Mouse (Mus musculus) heart, postnatal 10 days (tissue): ENCODE measurements at regions not wholly inside any gene's neighbourhood (a gene's known extent, or its start where the extent isn't known, plus 50 kb on each side); places are given as distances from the start of the nearest gene placed in this dataset.
A peak's percentile ranks its signal among the peaks of the same experiment; 100 is the strongest.

Experiments used
- DNase-seq, 2 experiments: peaks; one replicate each; pipeline ENCODE4 v3.0.0; 2021
- intact Hi-C: fragments of 180-260 bp; cut with DNase I; formaldehyde crosslinking; loops from one replicate; pipeline ENCODE4 v1.15.1; 2025

GRCm38 (mm10) chr2:11853210-11853973 lies 75.7 kb downstream of the Ankrd16 start:
- intact Hi-C loops: no loop called here
- DNase-seq: peak; percentile 26 to 30

GRCm38 (mm10) chr2:11869983-11870382 lies 92.3 kb downstream of the Ankrd16 start:
- no peak for DNase-seq
- intact Hi-C loops: loop anchor here (5.0 kb wide), 1 partner anchor 208 kb away; no protein-coding TSS in a partner anchor

- no peak for DNase-seq
- intact Hi-C loops: no loop called here
Observed at GRCm38 (mm10) chr2:11880005-11880404, 102.3 kb downstream of the Ankrd16 start.

- DNase-seq: no peak
- intact Hi-C loops: no loop called here
Observed at GRCm38 (mm10) chr2:11894792-11895568, 117.3 kb downstream of the Ankrd16 start.

- DNase-seq: no peak
- intact Hi-C loops: no loop called here
Observed at GRCm38 (mm10) chr2:11899698-11900660, 122.3 kb downstream of the Ankrd16 start.

- no peak for DNase-seq
- intact Hi-C loops: no loop called here
Observed at GRCm38 (mm10) chr2:11914782-11915181, 137.1 kb downstream of the Ankrd16 start.

- DNase-seq: no peak
- intact Hi-C loops: no loop called here
Observed at GRCm38 (mm10) chr2:11917373-11917772, 139.7 kb downstream of the Ankrd16 start.

GRCm38 (mm10) chr2:11918070-11918469 lies 140.4 kb downstream of the Ankrd16 start:
- no peak for DNase-seq
- intact Hi-C loops: no loop called here

GRCm38 (mm10) chr2:11960777-11961176 lies 183.1 kb downstream of the Ankrd16 start:
- intact Hi-C loops: no loop called here
- no peak for DNase-seq

- DNase-seq: no peak
- intact Hi-C loops: no loop called here
Observed at GRCm38 (mm10) chr2:11965374-11965773, 187.7 kb downstream of the Ankrd16 start.

GRCm38 (mm10) chr2:11967001-11967400 lies 189.3 kb downstream of the Ankrd16 start:
- intact Hi-C loops: no loop called here
- no peak for DNase-seq

- intact Hi-C loops: no loop called here
- DNase-seq: no peak
Observed at GRCm38 (mm10) chr2:11971972-11972371, 194.3 kb downstream of the Ankrd16 start.

- intact Hi-C loops: loop anchor here (1.0 to 10.0 kb wide), 5 partner anchors 155 to 1263 kb away; no protein-coding TSS in a partner anchor
- peak; percentile 35 to 57 for DNase-seq
Observed at GRCm38 (mm10) chr2:12001938-12002899, 224.5 kb downstream of the Ankrd16 start.

GRCm38 (mm10) chr2:12004330-12004729 lies 226.7 kb downstream of the Ankrd16 start:
- DNase-seq: peak; percentile 29 to 30
- intact Hi-C loops: loop anchor here (5.0 to 10.0 kb wide), 3 partner anchors 153 to 1260 kb away; no protein-coding TSS in a partner anchor

- no peak for DNase-seq
- intact Hi-C loops: loop anchor here (10.0 kb wide), 2 partner anchors 1228 to 1258 kb away; no protein-coding TSS in a partner anchor
Observed at GRCm38 (mm10) chr2:12007201-12007600, 229.5 kb downstream of the Ankrd16 start.

- intact Hi-C loops: no loop called here
- DNase-seq: peak; percentile 22 to 40
Observed at GRCm38 (mm10) chr2:12011441-12011840, 233.8 kb downstream of the Ankrd16 start.

GRCm38 (mm10) chr2:12019607-12020006 lies 241.9 kb downstream of the Ankrd16 start:
- intact Hi-C loops: no loop called here
- DNase-seq: no peak

GRCm38 (mm10) chr2:12023402-12024111 lies 245.9 kb downstream of the Ankrd16 start:
- peak; percentile 75 to 76 for DNase-seq
- intact Hi-C loops: no loop called here

GRCm38 (mm10) chr2:12026220-12026619 lies 248.5 kb downstream of the Ankrd16 start:
- intact Hi-C loops: no loop called here
- no peak for DNase-seq
